Mouse (Mus musculus) liver, embryonic 14.5 days (tissue): Measurements from ENCODE around the gene Tbcd. TPM values are rescaled to one million over a fixed set of nuclear protein-coding genes. Genes with fewer than 3 reads are reported as not detected.
A peak's percentile ranks its signal among the peaks of the same experiment; 100 is the strongest.

Experiments used
- ATAC-seq: fragments of 200-750 bp; cut with Nextera tagmentation; 2 replicates; pipeline ENCODE4 v1.8.0; 2017; ENCODE audit warnings: moderate number of reproducible peaks, mild to moderate bottlenecking, moderate library complexity; ENCODE audit not compliant: insufficient read depth
- DNase-seq, 3 experiments: peaks; one replicate each; pipeline ENCODE4 v3.0.0-alpha.2; 2012 to 2013; ENCODE audit warnings: low read depth in 3 of 3, low spot score in 3 of 3
- H3K27ac ChIP-seq: fragments of 300-500 bp; sonication (generic); 2 replicates; pipeline ENCODE4 v1.5.1; 2014; ENCODE audit warnings: moderate library complexity, mild to moderate bottlenecking, control low read depth, inconsistent platforms
- H3K27me3 ChIP-seq: fragments of 300-500 bp; sonication (generic); 2 replicates; pipeline ENCODE4 v1.6.1; 2014; ENCODE audit warnings: mild to moderate bottlenecking, low read length, moderate library complexity; ENCODE audit not compliant: control insufficient read depth, insufficient read depth
- H3K36me3 ChIP-seq: fragments of 300-500 bp; sonication (generic); replicated peaks from 2 replicates; pipeline ENCODE4 v1.6.1; 2014; ENCODE audit warnings: low read depth; ENCODE audit not compliant: control insufficient read depth, insufficient read depth
- H3K4me1 ChIP-seq, 2 experiments: fragments of 200-500 bp in 1 of 2; fragments of 300-500 bp in 1 of 2; sonication (generic) in 1 of 2; replicated peaks; 2 replicates each; pipeline ENCODE4 v1.6.1; 2012 to 2014; ENCODE audit warnings: antibody characterized with exemption in 1 of 2, inconsistent platforms in 1 of 2, low read length in 1 of 2; ENCODE audit not compliant: control insufficient read depth in 2 of 2, insufficient read depth in 2 of 2
- H3K4me2 ChIP-seq: fragments of 300-500 bp; sonication (generic); 2 replicates; pipeline ENCODE4 v1.6.1; 2014; ENCODE audit warnings: low read depth, mild to moderate bottlenecking, control low read depth, moderate library complexity
- H3K4me3 ChIP-seq, 2 experiments: fragments of 200-500 bp in 1 of 2; fragments of 300-500 bp in 1 of 2; sonication (generic) in 1 of 2; 2 replicates each; pipeline ENCODE4 v1.5.1; 2012 to 2014; ENCODE audit warnings: low read depth in 2 of 2, low read length in 2 of 2, mild to moderate bottlenecking in 2 of 2, control low read depth in 1 of 2, inconsistent platforms in 1 of 2, moderate library complexity in 1 of 2; ENCODE audit not compliant: insufficient read depth in 1 of 2
- H3K9ac ChIP-seq: fragments of 300-500 bp; sonication (generic); replicated peaks from 2 replicates; pipeline ENCODE4 v1.6.1; 2014; ENCODE audit warnings: mild to moderate bottlenecking, control low read depth, moderate library complexity
- H3K9me3 ChIP-seq: fragments of 300-500 bp; sonication (generic); 2 replicates; pipeline ENCODE4 v1.6.1; 2016; ENCODE audit warnings: low read length, mixed read lengths; ENCODE audit not compliant: control insufficient read depth
- CTCF ChIP-seq: IDR thresholded peaks from 2 replicates; pipeline ENCODE4 v1.5.1; 2016; ENCODE audit warnings: antibody characterized with exemption, low read depth, control low read depth
- EP300 ChIP-seq: IDR thresholded peaks from 2 replicates; pipeline ENCODE4 v1.6.1; 2016; ENCODE audit warnings: antibody characterized with exemption, low read depth
- WGBS: fragments of 180-500 bp; shearing (Covaris S2); extraction: QIAGEN DNeasy Blood & Tissue Kit; methylation state at CpG from one replicate; pipeline ENCODE4 v1.1.7; 2014; ENCODE audit not compliant: insufficient replicate concordance; 5-methylcytosine and 5-hydroxymethylcytosine counted together
- polyA plus RNA-seq, 2 experiments: library from polyadenylated mRNA; depleted of rRNA in 1 of 2; stranded (reverse) in 1 of 2; unstranded in 1 of 2; fragments of >200 nt; fragmentation: Nextera tagmentation in 1 of 2; extraction: Ambion mirVana in 1 of 2; gene quantifications; 2 replicates each; pipeline versions ENCODE4 v1.2.1 to v1.2.3; 2012 to 2014

The Tbcd gene
- polyA plus RNA-seq, 2 experiments, result 15.6 to 20.4 TPM

- 68% methylated on average over 2 of the region's 2 CpGs for WGBS
- TF ChIP-seq CTCF (no peak), EP300 (no peak)
- no peaks in the 10 kb centered on the region for H3K4me1 ChIP-seq
Measured at GRCm38 (mm10) chr11:121641501-121642145, 189.9 kb downstream of the Tbcd start.

GRCm38 (mm10) chr11:121645394-121645793 lies 193.6 kb downstream of the Tbcd start:
- no peaks in the 10 kb centered on the region for H3K4me1 ChIP-seq
- DNase-seq (no peak), ATAC-seq (no peak)
- no peaks in the 10 kb centered on the region for H3K36me3 ChIP-seq
- H3K9me3 ChIP-seq, result no peaks in the 10 kb centered on the region
- H3K4me3 ChIP-seq, result no peak overlapping the region
- H3K9ac ChIP-seq, result no peak overlapping the region
- H3K27me3 ChIP-seq, result no peaks in the 10 kb centered on the region
- 79% methylated on average over 6 of the region's 6 CpGs for WGBS
- no peak overlapping the region for H3K27ac ChIP-seq
- H3K4me2 ChIP-seq, result no peak overlapping the region
- TF ChIP-seq EP300, result no peak
- TF ChIP-seq CTCF, result no peak

More at GRCm38 (mm10) chr11:121641501-121642145, 189.9 kb downstream of the Tbcd start:
- H3K36me3 ChIP-seq, result no peaks in the 10 kb centered on the region
- no peak overlapping the region for H3K9ac ChIP-seq
- H3K27ac ChIP-seq, result no peak overlapping the region
- no peak overlapping the region for H3K4me2 ChIP-seq
- DNase-seq (no peak), ATAC-seq (no peak)
- H3K9me3 ChIP-seq, result no peaks in the 10 kb centered on the region
- H3K27me3 ChIP-seq, result no peaks in the 10 kb centered on the region
- H3K4me3 ChIP-seq, result no peak overlapping the region

GRCm38 (mm10) chr11:121647321-121647720 lies 195.6 kb downstream of the Tbcd start:
- ATAC-seq, result no peak

GRCm38 (mm10) chr11:121648166-121648565 lies 196.4 kb downstream of the Tbcd start:
- Histone ChIP-seq H3K27me3 (no peaks in the 10 kb centered on the region), H3K36me3 (no peaks in the 10 kb centered on the region), H3K4me2 (no peak overlapping the region), H3K4me3 (no peak overlapping the region), H3K4me1 (no peaks in the 10 kb centered on the region), H3K9me3 (no peaks in the 10 kb centered on the region), H3K9ac (no peak overlapping the region), H3K27ac (no peak overlapping the region)
- ATAC-seq (no peak), DNase-seq (no peak)
- WGBS, result 75% methylated on average over 5 of the region's 5 CpGs
- no peak for TF ChIP-seq CTCF
- TF ChIP-seq EP300, result no peak

More at GRCm38 (mm10) chr11:121647321-121647720, 195.6 kb downstream of the Tbcd start:
- H3K9ac ChIP-seq, result no peak overlapping the region
- no peaks in the 10 kb centered on the region for H3K9me3 ChIP-seq
- no peak overlapping the region for H3K27ac ChIP-seq
- no peaks in the 10 kb centered on the region for H3K36me3 ChIP-seq
- TF ChIP-seq EP300, result no peak
- TF ChIP-seq CTCF, result no peak
- H3K4me1 ChIP-seq, result no peaks in the 10 kb centered on the region
- H3K4me3 ChIP-seq, result no peak overlapping the region
- H3K27me3 ChIP-seq, result no peaks in the 10 kb centered on the region
- no peak for DNase-seq
- 78% methylated on average over 9 of the region's 9 CpGs for WGBS
- no peak overlapping the region for H3K4me2 ChIP-seq

- no peak for ATAC-seq
- no peak overlapping the region for H3K27ac ChIP-seq
- TF ChIP-seq EP300, result no peak
- peak; percentile 18; the same call in 1 of the 2 replicates for TF ChIP-seq CTCF
- H3K4me1 ChIP-seq, result no peaks in the 10 kb centered on the region
- no peaks in the 10 kb centered on the region for H3K27me3 ChIP-seq
- DNase-seq, result no peak
- no peaks in the 10 kb centered on the region for H3K36me3 ChIP-seq
- no peaks in the 10 kb centered on the region for H3K9me3 ChIP-seq
- no peak overlapping the region for H3K4me3 ChIP-seq
- no peak overlapping the region for H3K4me2 ChIP-seq
- WGBS, result 67% methylated on average over 10 of the region's 10 CpGs
- no peak overlapping the region for H3K9ac ChIP-seq
Measured at GRCm38 (mm10) chr11:121649900-121650299, 198.2 kb downstream of the Tbcd start.
